Mouse (Mus musculus) large intestine, adult 2 months (tissue): ENCODE results near the gene Mat2b. TPM values are rescaled to one million over a fixed set of nuclear protein-coding genes. Genes with fewer than 3 reads are reported as not detected.

Source experiments
- DNase-seq: peaks from one replicate; pipeline ENCODE4 v3.0.0-alpha.2; 2012; ENCODE audit warnings: low read depth, low spot score
- WGBS: fragments of 180-500 bp; shearing (Covaris S2); methylation state at CpG from one replicate; pipeline ENCODE4 v1.1.7; 2018; 5-methylcytosine and 5-hydroxymethylcytosine counted together
- polyA plus RNA-seq: library from polyadenylated mRNA; depleted of rRNA; stranded (reverse); fragments of >200 nt; gene quantifications from 2 replicates; pipeline ENCODE4 v1.2.3, GENCODE M21; 2012; rRNA removed

Gene Mat2b
- polyA plus RNA-seq, 1 experiment, result 30.4 TPM

DNA sequence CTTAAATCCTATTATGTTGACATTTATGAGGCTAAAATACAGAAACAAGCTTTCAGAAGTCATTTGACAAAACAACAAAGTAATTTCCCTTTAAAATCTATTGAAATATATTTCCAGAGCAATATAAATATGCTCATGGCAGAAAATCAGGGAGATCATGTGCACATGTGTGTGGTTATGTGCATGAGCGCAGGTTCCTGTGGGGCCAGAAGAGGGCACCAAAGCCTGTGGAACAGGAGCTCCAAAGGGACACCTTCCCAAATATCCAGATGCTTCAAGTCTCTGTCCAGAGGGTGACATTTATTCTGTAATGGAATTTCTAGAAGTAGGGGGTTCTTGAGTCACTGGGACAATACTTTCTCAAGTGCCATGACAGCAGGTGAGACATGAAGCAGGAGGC is 17.8 kb downstream of the Mat2b start:
- no peak for DNase-seq
- WGBS, result 100% methylated on average over 1 of the region's 1 CpGs

DNA sequence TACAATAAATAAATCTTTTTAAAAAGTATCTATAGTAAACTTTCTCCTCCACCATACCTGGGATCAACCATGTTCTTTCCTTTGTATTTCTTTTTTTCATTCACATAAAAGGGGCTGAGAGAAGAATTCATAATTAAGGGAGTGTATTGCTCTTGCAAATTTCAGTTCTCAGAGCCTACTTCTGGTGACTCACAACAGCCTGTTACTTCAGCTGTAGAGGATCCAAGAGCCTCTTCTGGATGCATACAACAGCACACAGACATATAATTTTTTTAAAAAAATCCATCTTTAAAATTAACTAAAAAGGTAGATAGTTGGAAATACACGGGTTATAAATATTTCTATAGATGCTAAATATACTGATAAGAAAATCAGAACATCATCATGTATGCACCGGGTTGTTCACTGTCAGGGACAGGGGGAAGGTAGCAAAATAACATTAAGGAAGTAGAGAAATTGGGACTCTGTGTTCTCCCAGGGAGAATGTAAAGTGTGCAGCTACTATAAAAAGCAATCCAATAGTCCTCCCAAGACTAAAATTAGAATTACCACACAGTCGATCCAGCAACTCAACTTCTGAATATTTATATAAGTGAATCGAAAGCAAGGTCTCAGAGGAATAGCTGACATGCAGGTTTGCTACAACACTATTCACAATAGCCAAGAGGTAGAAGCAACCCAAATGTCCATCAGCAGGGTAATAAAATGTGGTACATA is 19.8 kb downstream of the Mat2b start:
- 75% methylated on average over 4 of the region's 4 CpGs for WGBS
- no peak for DNase-seq

DNA sequence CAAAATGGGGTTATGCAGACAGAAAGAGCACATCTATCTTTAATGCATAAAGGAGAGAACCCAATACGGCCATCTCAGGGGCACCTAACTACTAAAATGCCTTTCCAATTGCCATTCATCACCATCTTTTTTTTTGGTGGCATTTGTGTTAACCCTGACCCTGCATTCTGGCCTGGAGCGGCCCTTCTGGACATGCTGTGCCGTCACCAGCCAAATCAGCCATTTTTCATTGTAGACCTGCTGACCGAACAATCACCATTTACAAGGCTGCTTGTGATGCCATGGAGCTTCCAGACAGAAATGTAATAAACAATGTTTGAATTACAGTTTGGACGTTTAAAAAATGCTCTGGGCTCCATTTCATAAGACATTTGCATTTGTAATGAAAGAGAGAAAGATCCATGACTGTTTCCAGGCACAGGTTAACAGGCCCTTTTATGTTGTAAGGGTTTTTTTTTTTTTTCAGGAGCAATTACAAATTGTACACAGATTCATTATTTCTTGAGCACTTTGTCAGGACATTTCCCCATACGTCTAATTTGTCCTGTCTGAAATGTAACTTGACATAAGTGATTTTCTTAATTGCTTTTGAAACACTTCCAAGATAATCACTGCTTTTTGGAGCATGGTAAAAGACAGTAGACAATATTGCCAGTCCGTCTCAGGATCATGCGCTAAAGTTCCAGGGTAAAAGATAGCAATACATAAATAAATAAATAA is 45.1 kb downstream of the Mat2b start:
- 79% methylated on average over 8 of the region's 8 CpGs for WGBS
- no peak for DNase-seq

- WGBS, result 50% methylated on average over 2 of the region's 2 CpGs
- no peak for DNase-seq
Observed at GRCm38 (mm10) chr11:40647246-40647645, 47.8 kb downstream of the Mat2b start.

Other genes starting within 250 kb of the Mat2b start
- gene Hmmr, start 38.2 kb upstream of the Mat2b start, polyA plus RNA-seq, result 6.4 and 6.9 TPM in 2 replicates
- gene Nudcd2, start 38.5 kb upstream of the Mat2b start, polyA plus RNA-seq, result 10.1 and 11.6 TPM in 2 replicates
- 8.4 and 11.3 TPM in 2 replicates for gene Ccng1, start 60.1 kb upstream of the Mat2b start, polyA plus RNA-seq